Mouse (Mus musculus) midbrain, embryonic 14.5 days (tissue): ENCODE results near the gene Fstl3. TPM values are rescaled to one million over a fixed set of nuclear protein-coding genes. Genes with fewer than 3 reads are reported as not detected.
A peak's percentile ranks its signal among the peaks of the same experiment; 100 is the strongest.

Source experiments
- ATAC-seq: fragments of 200-750 bp; cut with Nextera tagmentation; 2 replicates; pipeline ENCODE4 v1.8.0; 2017; ENCODE audit warnings: moderate number of reproducible peaks, moderate library complexity; ENCODE audit not compliant: low FRiP score, low TSS enrichment
- DNase-seq: peaks from one replicate; pipeline ENCODE4 v3.0.0-alpha.2; 2015
- H3K27ac ChIP-seq: fragments of 300-500 bp; sonication (generic); replicated peaks from 2 replicates; pipeline ENCODE4 v1.5.1; 2014; ENCODE audit warnings: mild to moderate bottlenecking, low read depth, low read length, moderate library complexity
- H3K27me3 ChIP-seq: fragments of 300-500 bp; sonication (generic); 2 replicates; pipeline ENCODE4 v1.6.1; 2014; ENCODE audit warnings: low read length, control low read depth, mixed read lengths; ENCODE audit not compliant: control insufficient read depth, insufficient read depth
- H3K36me3 ChIP-seq: fragments of 300-500 bp; sonication (generic); 2 replicates; pipeline ENCODE4 v1.6.1; 2014; ENCODE audit warnings: low read length, control low read depth; ENCODE audit not compliant: control insufficient read depth, insufficient read depth
- H3K4me1 ChIP-seq: fragments of 300-500 bp; sonication (generic); 2 replicates; pipeline ENCODE4 v1.6.1; 2014; ENCODE audit warnings: mild to moderate bottlenecking, antibody characterized with exemption, low read length, control low read depth; ENCODE audit not compliant: control insufficient read depth, insufficient read depth
- H3K4me2 ChIP-seq: fragments of 300-500 bp; sonication (generic); 2 replicates; pipeline ENCODE4 v1.6.1; 2014; ENCODE audit warnings: mild to moderate bottlenecking, low read length, moderate library complexity
- H3K4me3 ChIP-seq: fragments of 300-500 bp; sonication (generic); replicated peaks from 2 replicates; pipeline ENCODE4 v1.5.1; 2014; ENCODE audit warnings: low read depth, low read length
- H3K9ac ChIP-seq: fragments of 300-500 bp; sonication (generic); replicated peaks from 2 replicates; pipeline ENCODE4 v1.6.1; 2014; ENCODE audit warnings: mild to moderate bottlenecking, low read length, moderate library complexity
- H3K9me3 ChIP-seq: fragments of 300-500 bp; sonication (generic); 2 replicates; pipeline ENCODE4 v1.6.1; 2016; ENCODE audit warnings: low read length, control low read depth, mixed read lengths; ENCODE audit not compliant: control insufficient read depth
- WGBS: fragments of 180-500 bp; shearing (Covaris S2); extraction: QIAGEN DNeasy Blood & Tissue Kit; methylation state at CpG from one replicate; pipeline ENCODE4 v1.1.7; 2014; 5-methylcytosine and 5-hydroxymethylcytosine counted together
- polyA plus RNA-seq: library from polyadenylated mRNA; unstranded; fragments of >200 nt; fragmentation: Nextera tagmentation; extraction: Ambion mirVana; gene quantifications from 2 replicates; pipeline ENCODE4 v1.2.1, GENCODE M21; 2014

Gene Fstl3
- polyA plus RNA-seq, 1 experiment from 2014 or later = 1.5 TPM

DNA sequence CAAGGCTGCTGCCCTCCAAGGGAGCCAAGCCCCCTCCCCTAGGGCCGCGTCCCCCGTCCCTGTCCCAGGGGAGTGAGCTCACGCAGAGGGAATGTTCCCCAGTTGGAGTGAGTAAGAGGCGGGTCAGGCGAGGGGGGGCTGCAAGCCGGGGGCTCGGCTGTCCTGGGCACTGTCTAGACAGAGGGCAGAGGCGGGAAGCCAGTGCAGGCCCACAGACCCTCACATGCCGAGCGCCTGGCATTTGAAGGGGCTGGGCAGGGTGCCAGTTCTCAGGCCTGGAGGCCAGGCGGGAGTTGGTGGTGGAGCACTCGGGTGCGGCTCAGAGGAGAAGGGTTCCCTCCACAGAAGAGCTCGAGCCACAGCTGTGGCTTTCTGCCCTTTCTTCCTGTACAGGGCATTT lies 934 bp downstream of the Fstl3 start:
- Histone ChIP-seq H3K27ac (no peak overlapping the region), H3K4me3 (no peak overlapping the region), H3K9ac (no peak overlapping the region), H3K27me3 (peaks cover 37% of the 10 kb centered on the region; the same call in 1 of the 2 replicates), H3K36me3 (no peaks in the 10 kb centered on the region), H3K4me1 (peaks cover 7% of the 10 kb centered on the region; the same call in 1 of the 2 replicates), H3K9me3 (peaks cover 3% of the 10 kb centered on the region; the same call in 1 of the 2 replicates), H3K4me2 (no peak overlapping the region)
- WGBS = 10% methylated on average over 15 of the region's 15 CpGs
- DNase-seq (peak; percentile 71), ATAC-seq (no peak)

DNA sequence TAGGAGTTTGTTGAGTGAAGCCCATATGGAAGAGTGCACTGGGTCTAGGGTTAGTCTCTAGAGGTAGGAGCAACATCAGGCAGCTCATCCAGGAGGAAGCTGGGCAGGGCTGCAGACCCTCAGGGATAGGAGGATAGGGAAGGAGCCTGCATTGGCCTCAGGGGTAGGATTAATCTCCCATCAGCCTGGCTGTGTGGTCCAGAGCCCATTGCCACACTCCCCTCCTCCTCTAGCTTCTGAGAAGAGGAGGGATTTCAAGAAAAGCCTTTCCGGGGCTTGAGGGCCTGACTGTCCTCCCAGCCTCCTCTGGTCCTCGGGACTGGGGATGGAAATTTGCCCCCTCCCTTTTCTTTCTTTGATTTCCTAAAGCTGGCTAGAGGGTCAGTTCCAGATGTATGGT lies 2.1 kb downstream of the Fstl3 start:
- Histone ChIP-seq H3K9ac (no peak overlapping the region), H3K9me3 (peaks cover 3% of the 10 kb centered on the region; the same call in 1 of the 2 replicates)
- no peak for ATAC-seq

DNA sequence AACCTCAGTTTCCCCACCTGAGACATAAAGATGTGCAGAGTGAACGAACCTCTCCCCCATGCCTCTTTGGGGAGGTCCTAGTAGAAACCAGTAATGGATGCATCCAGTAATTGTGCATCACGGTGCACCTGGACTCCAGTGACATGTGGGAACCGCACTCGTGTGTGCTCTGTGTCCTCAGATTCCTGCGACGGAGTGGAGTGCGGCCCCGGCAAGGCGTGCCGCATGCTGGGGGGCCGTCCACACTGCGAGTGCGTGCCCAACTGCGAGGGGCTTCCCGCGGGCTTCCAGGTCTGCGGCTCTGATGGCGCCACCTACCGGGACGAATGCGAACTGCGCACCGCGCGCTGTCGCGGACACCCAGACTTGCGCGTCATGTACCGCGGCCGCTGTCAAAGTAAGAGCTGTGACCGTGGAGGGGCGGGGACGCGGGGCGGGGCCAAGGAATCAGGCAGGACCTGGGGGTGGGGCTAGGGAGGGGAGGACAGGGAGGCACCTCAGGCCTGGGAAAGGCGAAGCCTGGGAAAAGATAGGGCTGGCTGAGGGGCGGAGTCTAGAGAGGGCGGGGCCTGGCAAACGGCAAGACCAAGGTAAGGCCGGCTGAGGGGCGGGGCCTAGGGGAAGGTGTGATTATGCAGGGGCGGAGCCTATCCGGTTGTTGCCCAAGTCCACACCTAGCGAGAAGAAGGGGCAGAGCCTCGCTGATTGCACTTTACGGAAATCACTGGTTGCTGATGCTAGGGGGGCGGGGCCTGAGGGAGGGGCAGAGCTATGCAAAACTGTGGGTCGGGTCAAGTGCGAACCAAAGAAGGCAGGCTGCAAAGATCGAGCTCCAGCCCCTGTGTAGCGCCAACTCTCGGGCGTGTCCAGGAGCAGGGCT lies 3.0 kb downstream of the Fstl3 start:
- peak; percentile 89 for ATAC-seq
- peak overlapping the region; percentile 70 for H3K4me2 ChIP-seq
- H3K4me3 ChIP-seq = peak overlapping the region; percentile 40
- peak; percentile 94 for DNase-seq
- H3K9ac ChIP-seq = no peak overlapping the region
- H3K27ac ChIP-seq = no peak overlapping the region
- H3K4me1 ChIP-seq = peaks cover 7% of the 10 kb centered on the region; the same call in 1 of the 2 replicates
- peaks cover 1% of the 10 kb centered on the region; the same call in 1 of the 2 replicates for H3K9me3 ChIP-seq
- H3K36me3 ChIP-seq = no peaks in the 10 kb centered on the region
- H3K27me3 ChIP-seq = peaks cover 37% of the 10 kb centered on the region; the same call in 1 of the 2 replicates
- 2% methylated on average over 55 of the region's 55 CpGs for WGBS

More for the DNA sequence above, 2.1 kb downstream of the Fstl3 start:
- no peak for DNase-seq
- H3K27me3 ChIP-seq = peaks cover 37% of the 10 kb centered on the region; the same call in 1 of the 2 replicates
- no peak overlapping the region for H3K27ac ChIP-seq
- H3K36me3 ChIP-seq = no peaks in the 10 kb centered on the region
- 10% methylated on average over 2 of the region's 2 CpGs for WGBS
- H3K4me3 ChIP-seq = no peak overlapping the region
- H3K4me2 ChIP-seq = no peak overlapping the region
- peaks cover 7% of the 10 kb centered on the region; the same call in 1 of the 2 replicates for H3K4me1 ChIP-seq

DNA sequence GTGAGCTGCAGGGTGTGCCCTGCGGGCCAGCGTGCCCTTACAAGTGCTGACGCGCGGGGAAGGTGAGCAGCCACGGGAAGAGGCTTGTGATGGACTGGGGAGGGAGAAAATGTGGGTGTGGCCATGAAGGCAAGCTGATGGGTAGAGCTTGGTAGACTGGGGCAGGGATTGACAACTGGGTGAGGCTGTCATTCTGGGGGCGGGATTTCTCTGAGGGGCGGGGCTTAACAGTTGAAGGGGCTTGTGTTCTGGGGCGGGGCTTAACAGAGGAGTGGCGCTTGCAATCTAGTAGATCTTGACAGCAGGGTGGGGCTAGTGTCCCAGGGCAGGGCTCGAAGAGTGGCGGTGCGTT lies 3.6 kb downstream of the Fstl3 start:
- no peak overlapping the region for H3K27ac ChIP-seq
- no peak overlapping the region for H3K9ac ChIP-seq
- DNase-seq (peak; percentile 64), ATAC-seq (no peak; the same call in 1 of the 2 replicates)
- H3K9me3 ChIP-seq = no peaks in the 10 kb centered on the region
- peak overlapping the region; percentile 70 for H3K4me2 ChIP-seq
- H3K4me1 ChIP-seq = peaks cover 7% of the 10 kb centered on the region; the same call in 1 of the 2 replicates
- H3K4me3 ChIP-seq = peak overlapping the region; percentile 40
- peaks cover 37% of the 10 kb centered on the region; the same call in 1 of the 2 replicates for H3K27me3 ChIP-seq
- H3K36me3 ChIP-seq = no peaks in the 10 kb centered on the region
- under 1% methylated on average over 13 of the region's 13 CpGs for WGBS

DNA sequence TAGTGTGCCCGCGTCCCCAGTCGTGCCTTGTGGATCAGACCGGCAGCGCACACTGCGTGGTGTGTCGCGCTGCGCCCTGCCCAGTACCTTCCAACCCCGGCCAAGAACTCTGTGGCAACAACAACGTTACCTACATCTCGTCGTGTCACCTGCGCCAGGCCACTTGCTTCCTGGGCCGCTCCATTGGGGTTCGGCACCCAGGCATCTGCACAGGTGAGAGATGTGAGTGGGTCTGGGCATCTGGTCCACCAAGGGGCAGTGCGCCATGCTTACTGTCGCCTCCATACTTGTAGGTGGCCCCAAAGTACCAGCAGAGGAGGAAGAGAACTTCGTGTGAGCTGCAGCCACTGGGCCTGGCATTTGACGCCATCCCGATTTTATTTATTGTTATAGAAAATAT lies 4.1 kb downstream of the Fstl3 start:
- no peak overlapping the region for H3K27ac ChIP-seq
- DNase-seq = no peak
- H3K9me3 ChIP-seq = no peaks in the 10 kb centered on the region
- 31% methylated on average over 21 of the region's 21 CpGs for WGBS
- H3K4me3 ChIP-seq = peak overlapping the region; percentile 40
- peak overlapping the region; percentile 70 for H3K4me2 ChIP-seq
- H3K9ac ChIP-seq = no peak overlapping the region
- H3K36me3 ChIP-seq = no peaks in the 10 kb centered on the region
- peaks cover 37% of the 10 kb centered on the region; the same call in 1 of the 2 replicates for H3K27me3 ChIP-seq
- no peak for ATAC-seq
- peaks cover 7% of the 10 kb centered on the region; the same call in 1 of the 2 replicates for H3K4me1 ChIP-seq

DNA sequence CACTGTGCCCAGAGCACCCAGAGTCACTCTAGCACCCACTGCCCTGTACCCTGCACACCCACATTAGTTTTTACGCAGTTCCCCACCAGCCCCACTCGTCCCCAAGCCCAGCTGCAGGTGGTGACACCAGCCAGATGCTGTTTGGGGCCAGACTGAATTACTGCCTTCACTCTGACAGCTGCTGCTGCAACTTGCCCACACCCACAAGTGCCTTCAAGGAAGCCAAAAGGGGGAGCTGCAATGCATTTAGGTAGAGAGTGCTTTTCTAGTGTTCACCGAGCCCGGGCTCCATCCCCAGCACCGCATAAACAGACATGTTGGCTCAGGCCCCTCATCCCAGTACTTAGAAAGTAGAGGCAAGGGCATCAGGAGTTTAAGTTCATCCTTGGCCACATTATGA lies 4.9 kb downstream of the Fstl3 start:
- Histone ChIP-seq H3K36me3 (no peaks in the 10 kb centered on the region), H3K27me3 (peaks cover 33% of the 10 kb centered on the region; the same call in 1 of the 2 replicates), H3K9me3 (no peaks in the 10 kb centered on the region), H3K27ac (no peak overlapping the region), H3K4me1 (peaks cover 7% of the 10 kb centered on the region; the same call in 1 of the 2 replicates), H3K4me3 (no peak overlapping the region), H3K4me2 (no peak overlapping the region), H3K9ac (no peak overlapping the region)
- 58% methylated on average over 5 of the region's 5 CpGs for WGBS
- DNase-seq (no peak), ATAC-seq (no peak)

DNA sequence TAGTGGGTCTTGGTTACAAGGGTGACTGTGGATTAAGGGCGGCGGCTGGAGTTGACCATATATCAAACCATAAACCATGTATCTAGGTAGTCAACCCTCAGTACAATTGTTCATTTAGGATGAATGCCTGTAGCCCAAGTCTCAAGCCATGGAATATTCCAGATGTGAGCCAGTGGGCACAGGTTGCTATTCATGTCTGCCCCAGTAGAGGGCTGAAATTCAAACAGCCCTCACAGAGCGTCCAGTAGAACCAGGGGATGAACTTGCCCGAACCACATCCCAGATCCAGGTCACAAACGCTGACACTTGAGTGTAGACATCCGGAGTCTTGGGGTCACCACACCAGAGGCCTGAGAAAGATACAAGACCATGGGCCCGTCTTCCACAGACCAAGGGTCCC lies 6.0 kb downstream of the Fstl3 start:
- H3K27me3 ChIP-seq = peaks cover 27% of the 10 kb centered on the region; the same call in 1 of the 2 replicates
- H3K4me2 ChIP-seq = no peak overlapping the region
- H3K9me3 ChIP-seq = no peaks in the 10 kb centered on the region
- DNase-seq = no peak
- H3K9ac ChIP-seq = no peak overlapping the region
- no peak overlapping the region for H3K27ac ChIP-seq
- no peak for ATAC-seq
- H3K4me1 ChIP-seq = peaks cover 7% of the 10 kb centered on the region; the same call in 1 of the 2 replicates
- H3K36me3 ChIP-seq = no peaks in the 10 kb centered on the region
- WGBS = 59% methylated on average over 7 of the region's 7 CpGs
- H3K4me3 ChIP-seq = no peak overlapping the region

DNA sequence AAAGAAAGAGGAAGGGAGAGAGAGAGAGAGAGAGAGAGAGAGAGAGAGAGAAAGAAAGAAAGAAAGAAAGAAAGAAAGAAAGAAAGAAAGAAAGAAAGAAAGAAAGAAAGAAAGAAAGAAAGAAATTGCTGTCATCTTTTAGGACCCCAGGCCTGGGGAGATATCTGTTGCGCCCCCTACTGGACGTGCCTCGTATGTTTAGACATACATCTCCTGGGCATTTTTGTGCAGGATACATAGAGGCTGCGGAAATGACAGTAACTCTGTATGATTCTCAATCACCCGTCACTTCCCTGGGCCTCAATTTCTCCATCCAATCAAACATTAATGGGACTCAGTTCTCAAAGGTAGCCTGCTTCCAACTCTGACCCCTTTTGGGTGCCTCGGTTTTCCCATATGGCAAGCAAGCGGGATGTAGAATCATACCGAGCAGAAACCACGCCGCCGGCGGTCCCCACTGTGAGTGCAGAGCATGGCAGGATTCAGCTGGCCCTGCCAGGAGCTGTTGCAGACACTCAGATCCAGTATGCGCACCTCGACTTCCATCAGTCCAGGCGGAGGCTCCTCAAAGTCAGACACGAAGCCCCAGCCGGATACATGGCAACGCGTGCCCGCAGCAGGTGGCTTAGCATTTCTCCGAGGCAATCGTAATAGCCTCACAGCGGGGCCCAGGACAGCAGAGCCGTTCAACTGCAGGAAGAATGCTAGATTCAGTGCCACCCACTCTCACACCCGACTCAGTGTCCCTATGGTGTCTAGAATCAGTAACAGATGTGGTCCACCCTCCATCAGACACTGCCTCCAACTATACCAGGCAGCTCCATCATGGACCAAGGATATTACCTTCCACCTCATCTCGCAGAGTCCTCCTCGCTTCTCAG lies 7.1 kb downstream of the Fstl3 start:
- ATAC-seq (no peak), DNase-seq (peak; percentile 73)
- 37% methylated on average over 27 of the region's 27 CpGs for WGBS

More for the DNA sequence above, 7.1 kb downstream of the Fstl3 start:
- Histone ChIP-seq H3K27ac (no peak overlapping the region), H3K4me1 (peaks cover 7% of the 10 kb centered on the region; the same call in 1 of the 2 replicates), H3K36me3 (no peaks in the 10 kb centered on the region), H3K4me3 (no peak overlapping the region), H3K27me3 (peaks cover 20% of the 10 kb centered on the region; the same call in 1 of the 2 replicates), H3K4me2 (no peak overlapping the region), H3K9me3 (no peaks in the 10 kb centered on the region), H3K9ac (0 out of 2 replicates have a peak overlapping the region, but pooled peaks have one; percentile 1)
